Mouse (Mus musculus) cerebellum, adult 8-10 months (tissue): Measurements from ENCODE around the gene Fam198a.

Experiments used
- DNase-seq: peaks from one replicate; pipeline ENCODE4 v3.0.0; 2022

Fam198a gene

DNA sequence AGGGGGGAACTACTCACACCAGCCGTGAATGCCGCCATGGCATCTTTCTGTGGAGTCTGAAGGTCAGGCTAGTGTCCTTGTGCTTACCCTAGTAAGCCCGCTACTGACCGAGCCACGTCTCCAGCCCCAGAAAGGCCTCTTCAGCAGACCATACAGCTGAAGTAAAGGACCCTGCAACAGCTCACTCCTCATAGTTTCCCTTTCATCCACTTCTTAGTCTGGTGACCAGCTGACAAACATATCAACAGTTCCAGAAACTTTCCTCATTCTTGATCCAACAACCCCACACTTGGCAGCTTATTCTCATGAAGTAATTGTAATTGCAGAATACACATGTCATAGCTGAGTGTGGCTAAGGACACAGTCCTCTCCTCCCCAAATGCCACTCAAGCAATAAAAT, 73.1 kb downstream of the Fam198a start:
- peak; percentile 29 for DNase-seq

DNA sequence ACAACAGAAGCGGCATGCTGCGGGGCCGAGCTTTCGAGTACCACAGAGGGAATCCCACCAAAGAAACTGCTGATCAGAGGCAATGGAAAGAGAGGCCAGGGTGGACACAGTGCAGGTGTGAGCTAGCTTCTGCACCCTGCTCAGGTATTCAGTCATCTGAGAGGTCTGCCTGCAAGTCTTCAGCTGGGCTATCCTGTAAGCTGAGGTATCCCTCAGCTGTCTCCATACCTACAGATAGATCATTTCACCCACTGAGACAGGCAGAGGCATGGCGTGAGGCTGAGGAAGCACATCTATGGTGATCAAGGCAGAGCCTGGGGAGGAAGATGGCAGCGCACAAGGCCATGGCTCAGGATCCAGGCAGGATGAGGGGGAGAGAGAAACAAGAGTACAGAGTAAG, 73.6 kb downstream of the Fam198a start:
- peak; percentile 25 for DNase-seq

DNA sequence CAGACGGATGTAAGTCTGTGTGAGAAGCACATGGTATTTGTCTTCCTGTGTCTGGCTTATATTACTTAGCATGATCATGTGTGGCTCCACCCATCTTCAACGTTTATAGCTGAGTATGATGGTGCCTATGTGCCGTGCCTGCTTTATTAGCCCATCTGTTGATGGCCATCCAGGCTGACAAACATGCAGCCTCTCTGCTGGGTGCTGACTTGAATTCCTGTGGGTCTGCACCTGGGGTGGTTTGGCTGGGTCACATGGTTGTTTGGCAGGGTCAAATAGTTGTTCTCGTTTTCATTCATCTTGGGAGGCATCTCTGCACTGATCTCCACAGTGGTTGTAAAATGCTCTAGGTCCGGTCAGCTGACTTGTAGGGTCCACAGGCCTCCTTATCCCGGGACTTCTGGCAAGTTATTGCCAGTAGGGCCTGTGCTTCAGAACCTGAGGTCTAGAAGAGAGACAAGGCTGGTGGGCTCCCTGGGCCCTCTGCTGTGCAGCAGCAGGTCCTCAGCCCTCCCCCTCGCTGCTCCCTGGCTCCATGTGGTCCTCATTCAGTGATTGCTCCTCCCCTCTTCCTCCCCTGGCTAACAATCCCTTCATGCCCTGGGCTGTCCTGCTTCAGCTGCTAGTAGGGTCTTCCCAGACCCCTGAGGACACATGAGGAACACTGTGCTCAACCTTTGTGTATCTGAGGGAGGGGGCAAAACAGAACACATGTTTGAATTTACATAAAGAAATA, 75.2 kb downstream of the Fam198a start:
- peak; percentile 40 for DNase-seq

DNA sequence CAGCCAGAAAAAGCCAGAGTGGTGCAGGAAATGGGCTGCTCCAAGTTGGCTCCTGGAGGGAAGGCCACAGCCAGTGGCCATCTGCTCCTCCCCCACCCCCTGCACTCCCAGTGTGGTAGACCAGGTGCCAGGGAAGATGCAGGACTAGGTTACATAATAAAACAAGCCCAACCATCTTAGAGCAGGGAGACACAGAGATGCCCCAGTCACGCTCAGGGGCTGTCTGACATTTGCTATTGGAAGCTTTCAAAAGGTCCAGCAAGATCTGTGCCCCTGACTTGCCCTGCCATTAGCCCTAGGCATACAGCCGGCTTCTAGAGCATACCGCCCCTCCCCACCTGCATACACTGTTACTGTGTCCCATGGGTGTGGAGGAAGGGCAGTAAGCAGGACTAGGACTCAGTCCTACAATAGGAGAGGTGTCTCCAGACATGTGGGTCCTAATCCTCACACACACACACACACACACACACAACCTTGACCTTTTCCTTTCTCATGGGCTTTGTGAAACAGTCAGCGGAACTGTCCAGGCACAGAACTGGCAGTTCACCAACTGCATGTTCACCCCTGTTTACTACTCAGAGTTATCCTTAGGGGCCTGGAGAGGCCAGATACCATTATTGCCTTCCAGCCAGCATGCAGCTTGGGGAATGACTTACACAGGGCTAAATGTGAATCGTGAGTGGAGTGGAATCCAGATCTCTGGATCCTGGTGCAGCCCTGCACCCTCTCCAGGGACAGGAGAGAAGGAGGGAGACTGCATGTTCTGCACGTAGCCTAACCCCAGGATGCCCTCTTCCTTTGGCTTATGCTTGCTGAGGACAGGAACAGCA, 76.5 kb downstream of the Fam198a start:
- peak; percentile 94 for DNase-seq

DNA sequence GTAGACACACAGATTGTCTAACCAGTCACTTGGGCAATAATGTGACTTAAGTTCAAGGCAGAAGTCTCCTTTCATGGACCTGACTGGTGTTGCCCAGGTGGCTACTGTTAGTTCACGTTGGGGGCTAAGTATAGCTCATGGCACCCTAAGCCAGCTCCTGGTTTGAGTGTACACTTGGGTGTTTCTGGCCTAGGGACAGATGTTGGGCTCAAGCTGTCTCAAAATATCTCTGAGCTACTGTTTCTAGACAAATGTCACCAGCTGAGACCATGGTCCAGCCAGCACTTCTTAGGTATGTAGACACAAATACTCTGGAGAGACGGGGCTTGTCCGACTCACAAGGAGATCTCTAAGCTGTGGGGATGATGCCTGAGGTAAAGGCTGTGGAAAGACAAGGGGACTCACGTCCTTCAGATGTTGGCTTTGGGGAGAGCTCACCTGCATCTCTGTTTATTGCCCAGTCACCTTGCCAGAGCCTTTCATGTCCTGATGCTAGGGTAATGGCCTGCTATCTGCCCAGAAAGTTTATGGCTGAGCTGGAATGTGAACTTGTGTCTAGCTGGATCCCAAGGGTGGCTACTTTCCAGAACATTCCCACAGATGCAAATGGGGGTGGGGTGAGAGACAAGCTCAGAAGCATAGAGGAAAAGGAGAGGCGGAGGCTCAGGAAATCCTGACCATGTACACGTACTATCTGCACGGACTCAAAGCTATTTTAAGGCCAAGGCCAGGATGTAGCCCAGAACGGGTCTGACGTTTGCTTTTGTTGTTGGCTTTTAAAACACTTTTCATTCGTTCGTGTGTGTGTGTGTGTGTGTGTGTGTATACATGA, 77.3 kb downstream of the Fam198a start:
- DNase-seq: peak; percentile 37

DNA sequence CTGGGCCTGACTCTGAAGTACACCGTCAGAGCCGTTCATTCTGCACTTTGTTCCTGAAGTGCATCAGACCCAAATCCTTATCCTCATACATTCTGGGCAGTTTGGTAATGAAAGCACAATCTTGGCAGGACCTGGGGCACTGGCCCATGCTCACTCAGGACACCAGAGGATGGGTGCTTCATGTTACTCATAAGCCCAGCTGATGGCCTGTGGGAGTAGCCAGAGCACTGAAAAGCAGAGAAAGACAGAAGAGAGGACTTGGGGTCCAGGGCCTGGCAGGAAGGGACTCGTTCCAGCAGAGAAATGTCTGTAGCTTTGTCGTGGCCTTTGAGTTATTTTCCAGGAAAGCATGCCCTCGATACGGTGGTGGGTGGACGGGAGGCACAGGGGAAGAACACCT, 79.0 kb downstream of the Fam198a start:
- DNase-seq: peak; percentile 27
